Mouse (Mus musculus) C2C12 (cell line): ENCODE data around the gene Mecom.

Source experiments
- CTCF ChIP-seq: IDR thresholded peaks from one replicate; pipeline ENCODE4 v1.5.1; 2011; ENCODE audit not compliant: control insufficient read depth, insufficient read depth, insufficient read length
- MYOG ChIP-seq: IDR thresholded peaks from one replicate; pipeline ENCODE4 v1.6.1; 2011; ENCODE audit not compliant: control insufficient read depth, insufficient read length; ENCODE audit errors: extremely low read depth
- USF1 ChIP-seq: IDR thresholded peaks from one replicate; pipeline ENCODE4 v1.6.1; 2011; ENCODE audit warnings: low read depth, mild to moderate bottlenecking, control low read depth, moderate library complexity

GRCm38 (mm10) chr3:30244401-30244871 is 303.4 kb downstream of the Mecom start:
- TF ChIP-seq CTCF (no peak), MYOG (no peak), USF1 (no peak)
